Mouse (Mus musculus) T-helper 1 cell (primary cell): ENCODE measurements around the gene Cox4i2.

ENCODE experiments used
- in situ Hi-C: fragments of 300-600 bp; cut with MboI, MseI; formaldehyde crosslinking; loops from one replicate; pipeline ENCODE4 v1.15.1; 2025; ENCODE audit warnings: high pct_unique_total_duplicates

Gene Cox4i2

DNA sequence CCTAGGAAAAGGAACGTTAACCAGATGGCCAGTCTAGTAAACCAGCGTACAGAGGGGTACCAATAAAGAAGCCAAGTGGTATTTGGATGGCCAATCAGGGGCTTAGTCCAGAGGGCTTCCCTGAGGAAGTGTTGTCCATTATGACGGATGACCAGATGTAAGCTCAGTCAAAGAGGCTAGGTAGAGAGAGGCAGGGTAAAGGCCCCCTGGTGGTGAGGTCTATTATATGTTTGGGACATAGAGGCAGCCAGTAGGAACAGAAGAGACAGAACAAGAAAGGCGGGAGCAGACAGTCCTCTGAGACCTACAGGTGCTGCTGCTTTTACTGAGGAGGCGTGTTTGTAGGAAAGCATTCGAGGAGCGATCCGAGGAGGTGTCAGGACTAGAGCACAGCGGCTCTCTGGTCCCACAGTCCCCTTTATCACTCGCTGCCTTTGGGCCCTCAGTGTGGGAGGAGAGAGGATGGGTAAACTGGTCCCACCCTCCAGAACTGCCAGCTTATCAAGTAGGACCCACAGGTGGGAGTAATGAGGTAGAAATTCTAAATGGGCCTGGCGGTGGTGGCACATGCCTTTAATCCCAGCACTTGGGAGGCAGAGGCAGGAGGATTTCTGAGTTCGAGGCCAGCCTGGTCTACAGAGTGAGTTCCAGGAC is 13.8 kb downstream of the Cox4i2 start:
- in situ Hi-C loops, result loop anchor here (5.0 kb wide), 2 partner anchors 65 to 75 kb away; partner anchors contain the start of gene Bcl2l1

DNA sequence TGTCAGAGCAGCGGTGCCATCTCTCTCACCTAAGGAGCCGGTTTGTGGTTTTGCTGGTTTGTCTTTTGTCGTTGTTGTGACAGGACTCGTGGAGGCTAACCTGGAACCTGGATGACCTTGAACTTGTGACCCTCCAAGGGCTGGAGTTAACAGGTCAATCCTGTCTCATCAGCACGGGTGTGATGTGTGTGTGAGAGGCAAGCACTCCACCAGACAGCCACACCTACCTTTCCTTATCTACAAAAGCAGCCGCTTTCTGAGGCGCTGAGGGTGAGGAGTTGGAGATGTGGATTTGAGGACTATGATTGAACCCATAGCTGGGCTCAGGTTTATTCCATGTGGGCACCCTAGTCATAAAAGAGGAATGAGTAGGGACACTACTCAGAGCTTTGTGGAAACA is 15.7 kb downstream of the Cox4i2 start:
- in situ Hi-C loops, result loop anchor here (5.0 kb wide), 2 partner anchors 63 to 77 kb away; partner anchors contain the start of gene Bcl2l1

GRCm38 (mm10) chr2:152771571-152771970 is 17.6 kb downstream of the Cox4i2 start:
- in situ Hi-C loops, result no loop called here

DNA sequence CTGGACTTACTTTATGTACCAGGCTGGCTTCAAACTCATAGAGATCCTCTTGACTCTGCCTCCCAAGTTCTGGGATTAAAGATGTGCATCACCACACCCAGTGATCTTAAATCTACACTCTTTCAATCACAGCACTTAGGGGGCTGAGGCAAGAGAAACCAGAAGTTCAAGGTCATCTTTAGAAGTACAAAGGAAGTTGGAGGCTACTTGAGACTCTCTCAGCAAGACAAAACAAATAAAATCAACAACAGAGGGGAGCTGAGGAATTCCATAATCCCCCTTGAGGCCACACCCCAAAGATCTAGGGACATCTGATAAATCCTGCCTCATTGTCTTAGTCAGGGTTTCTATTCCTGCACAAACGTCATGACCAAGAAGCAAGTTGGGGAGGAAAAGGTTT is 18.3 kb downstream of the Cox4i2 start:
- in situ Hi-C loops, result no loop called here

DNA sequence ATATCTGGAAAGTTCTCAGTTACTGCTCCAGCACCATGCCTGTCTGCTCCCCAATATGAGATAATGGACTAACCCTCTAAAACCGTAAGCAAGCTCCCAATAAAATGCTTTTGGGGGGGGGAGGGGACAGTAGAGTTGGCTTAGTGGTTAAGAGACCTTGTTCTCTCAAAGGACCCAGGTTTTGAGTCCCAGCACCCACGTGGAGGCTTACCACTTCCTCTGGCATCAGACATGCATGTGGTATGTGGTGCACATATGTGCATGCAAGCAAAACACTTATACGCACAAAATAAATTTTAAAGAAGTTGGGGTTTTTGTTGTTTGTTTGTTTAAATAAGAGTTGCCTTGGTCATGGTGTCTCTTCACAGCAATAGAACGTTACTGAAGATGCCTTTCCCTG is 21.4 kb downstream of the Cox4i2 start:
- in situ Hi-C loops, result loop anchor here (25.0 kb wide), 1 partner anchor 788 kb away; the partner anchor contains the start of genes Fam110a and Slc52a3

GRCm38 (mm10) chr2:152776019-152776418 is 22.0 kb downstream of the Cox4i2 start:
- in situ Hi-C loops, result loop anchor here (25.0 kb wide), 1 partner anchor 789 kb away; the partner anchor contains the start of genes Fam110a and Slc52a3

GRCm38 (mm10) chr2:152776435-152776834 is 22.5 kb downstream of the Cox4i2 start:
- in situ Hi-C loops, result loop anchor here (25.0 kb wide), 1 partner anchor 789 kb away; the partner anchor contains the start of genes Fam110a and Slc52a3

GRCm38 (mm10) chr2:152777081-152777480 is 23.1 kb downstream of the Cox4i2 start:
- in situ Hi-C loops, result loop anchor here (25.0 kb wide), 1 partner anchor 790 kb away; the partner anchor contains the start of genes Fam110a and Slc52a3

GRCm38 (mm10) chr2:152780466-152780865 is 26.5 kb downstream of the Cox4i2 start:
- in situ Hi-C loops, result loop anchor here (25.0 kb wide), 1 partner anchor 793 kb away; the partner anchor contains the start of genes Fam110a and Slc52a3

GRCm38 (mm10) chr2:152781031-152781711 is 27.2 kb downstream of the Cox4i2 start:
- in situ Hi-C loops, result loop anchor here (25.0 kb wide), 1 partner anchor 794 kb away; the partner anchor contains the start of genes Fam110a and Slc52a3

- in situ Hi-C loops, result loop anchor here (25.0 kb wide), 1 partner anchor 795 kb away; the partner anchor contains the start of genes Fam110a and Slc52a3
These were observed 28.7 kb downstream of the Cox4i2 start for GRCm38 (mm10) chr2:152782656-152783055.

DNA sequence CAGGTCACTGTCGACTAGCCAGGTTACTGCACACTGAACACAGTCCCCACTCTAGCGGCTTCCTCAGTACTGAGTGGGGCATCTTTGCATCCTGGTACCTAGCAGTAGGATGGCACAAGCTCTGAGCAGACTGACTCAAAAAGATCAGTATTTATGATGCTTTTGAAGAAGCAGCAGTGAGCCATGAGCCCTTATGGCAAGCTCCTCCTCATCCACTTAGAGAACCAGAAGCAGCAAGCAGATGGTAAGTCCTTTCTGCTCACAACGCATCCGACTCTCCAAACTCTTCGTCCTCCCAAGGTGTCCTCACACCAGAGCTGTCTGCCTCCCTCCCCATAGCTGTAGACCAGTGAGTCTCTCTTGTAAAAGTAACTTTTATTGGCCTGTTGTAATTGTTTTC is 29.3 kb downstream of the Cox4i2 start:
- in situ Hi-C loops, result loop anchor here (25.0 kb wide), 1 partner anchor 796 kb away; the partner anchor contains the start of genes Fam110a and Slc52a3

DNA sequence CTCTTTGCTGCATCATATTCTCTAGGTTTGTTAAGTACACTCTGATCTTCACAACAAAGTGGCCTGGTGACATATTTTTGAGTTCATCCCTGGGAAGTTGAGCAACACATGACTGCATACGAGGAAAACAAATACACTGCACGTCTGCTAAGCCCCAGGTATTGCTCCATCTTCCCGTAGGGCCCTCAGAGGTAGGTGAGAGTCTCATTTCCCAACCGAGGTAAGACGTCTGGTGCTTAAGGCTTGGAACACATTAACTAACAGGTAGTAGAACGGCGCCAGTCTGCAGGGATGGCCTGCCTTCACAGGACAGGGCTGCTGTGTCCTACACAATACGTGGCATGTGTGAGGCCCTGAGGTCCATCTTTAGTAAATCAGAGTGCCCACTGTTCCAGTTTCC is 30.7 kb downstream of the Cox4i2 start:
- in situ Hi-C loops, result loop anchor here (25.0 kb wide), 1 partner anchor 797 kb away; the partner anchor contains the start of genes Fam110a and Slc52a3

- in situ Hi-C loops, result loop anchor here (25.0 kb wide), 1 partner anchor 798 kb away; the partner anchor contains the start of genes Fam110a and Slc52a3
These were observed 31.7 kb downstream of the Cox4i2 start for GRCm38 (mm10) chr2:152785446-152786350.

DNA sequence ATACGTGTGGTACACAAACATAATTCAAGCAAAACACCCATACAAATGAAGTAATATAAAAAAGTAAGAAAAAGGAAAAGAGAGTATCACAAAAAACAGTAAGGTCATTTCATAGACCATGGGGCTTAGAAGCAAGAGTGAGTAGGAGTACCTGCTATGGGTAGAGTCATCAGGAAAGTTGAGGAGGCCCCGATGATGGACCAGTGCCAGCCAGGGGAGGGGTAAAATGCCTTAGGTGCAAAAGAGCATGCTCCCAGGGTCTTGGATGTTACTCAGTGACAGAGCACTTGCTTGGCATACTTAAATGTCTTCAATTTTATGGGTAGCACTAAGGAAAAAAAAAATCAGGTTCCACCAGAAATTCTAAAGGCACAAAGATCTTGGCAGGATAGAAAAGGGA is 33.2 kb downstream of the Cox4i2 start:
- in situ Hi-C loops, result loop anchor here (25.0 kb wide), 1 partner anchor 800 kb away; the partner anchor contains the start of genes Fam110a and Slc52a3

DNA sequence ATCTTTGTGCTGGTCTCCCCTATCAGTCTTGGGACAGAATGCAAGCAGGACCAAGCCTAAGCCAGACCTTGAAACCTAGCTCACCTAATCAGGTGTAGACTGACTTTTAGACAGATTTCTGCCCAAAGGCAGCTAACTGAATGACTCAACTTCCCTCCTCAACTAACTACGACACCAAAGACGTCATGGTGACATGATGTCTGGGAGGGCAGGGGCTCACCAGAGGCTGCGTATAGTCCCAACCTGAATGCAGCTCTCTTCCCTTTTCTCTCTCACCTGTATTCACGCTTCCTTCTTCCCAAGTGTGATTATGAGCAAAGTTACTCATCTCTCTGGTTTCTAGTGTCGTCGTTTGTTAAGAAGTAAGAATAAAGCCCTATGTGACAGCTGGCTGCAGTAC is 33.6 kb downstream of the Cox4i2 start:
- in situ Hi-C loops, result loop anchor here (25.0 kb wide), 1 partner anchor 800 kb away; the partner anchor contains the start of genes Fam110a and Slc52a3

GRCm38 (mm10) chr2:152788892-152789421 is 35.0 kb downstream of the Cox4i2 start:
- in situ Hi-C loops, result loop anchor here (25.0 kb wide), 1 partner anchor 802 kb away; the partner anchor contains the start of genes Fam110a and Slc52a3

- in situ Hi-C loops, result loop anchor here (25.0 kb wide), 1 partner anchor 802 kb away; the partner anchor contains the start of genes Fam110a and Slc52a3
These were observed 35.6 kb downstream of the Cox4i2 start for GRCm38 (mm10) chr2:152789591-152789999.

GRCm38 (mm10) chr2:152792461-152792860 is 38.5 kb downstream of the Cox4i2 start:
- in situ Hi-C loops, result loop anchor here (5.0 to 25.0 kb wide), 2 partner anchors 35 to 805 kb away; partner anchors contain the start of genes Fam110a and Slc52a3

- in situ Hi-C loops, result loop anchor here (5.0 to 25.0 kb wide), 2 partner anchors 34 to 806 kb away; partner anchors contain the start of genes Fam110a and Slc52a3
These were observed 39.4 kb downstream of the Cox4i2 start for GRCm38 (mm10) chr2:152793381-152793780.
